Mouse (Mus musculus) hindbrain, embryonic 11.5 days (tissue): Measurements from ENCODE around the gene Gm10277. TPM values are rescaled to one million over a fixed set of nuclear protein-coding genes. Genes with fewer than 3 reads are reported as not detected.
A peak's percentile ranks its signal among the peaks of the same experiment; 100 is the strongest.

ENCODE experiments used
- ATAC-seq: fragments of 200-750 bp; cut with Nextera tagmentation; 2 replicates; pipeline ENCODE4 v1.8.0; 2017; ENCODE audit warnings: mild to moderate bottlenecking, moderate TSS enrichment, moderate library complexity; ENCODE audit not compliant: low FRiP score
- DNase-seq: peaks from one replicate; pipeline ENCODE4 v3.0.0-alpha.2; 2015; ENCODE audit warnings: low spot score
- H3K27ac ChIP-seq: fragments of 300-500 bp; sonication (generic); 2 replicates; pipeline ENCODE4 v1.5.1; 2014; ENCODE audit warnings: mild to moderate bottlenecking, low read depth, low read length
- H3K27me3 ChIP-seq: fragments of 300-500 bp; sonication (generic); 2 replicates; pipeline ENCODE4 v1.6.1; 2014; ENCODE audit warnings: mild to moderate bottlenecking, low read length, moderate library complexity, mixed read lengths; ENCODE audit not compliant: control insufficient read depth, insufficient read depth
- H3K36me3 ChIP-seq: fragments of 300-500 bp; sonication (generic); 2 replicates; pipeline ENCODE4 v1.6.1; 2014; ENCODE audit warnings: mild to moderate bottlenecking, low read length, moderate library complexity, mixed read lengths; ENCODE audit not compliant: control insufficient read depth, insufficient read depth
- H3K4me1 ChIP-seq: fragments of 300-500 bp; sonication (generic); replicated peaks from 2 replicates; pipeline ENCODE4 v1.6.1; 2014; ENCODE audit warnings: low read length, mixed read lengths; ENCODE audit not compliant: control insufficient read depth, insufficient read depth
- H3K4me2 ChIP-seq: fragments of 300-500 bp; sonication (generic); replicated peaks from 2 replicates; pipeline ENCODE4 v1.6.1; 2014; ENCODE audit warnings: mild to moderate bottlenecking, low read depth, low read length
- H3K4me3 ChIP-seq: fragments of 300-500 bp; sonication (generic); 2 replicates; pipeline ENCODE4 v1.5.1; 2014; ENCODE audit warnings: low read depth, low read length
- H3K9ac ChIP-seq: fragments of 300-500 bp; sonication (generic); 2 replicates; pipeline ENCODE4 v1.6.1; 2014; ENCODE audit warnings: low read depth, low read length
- H3K9me3 ChIP-seq: fragments of 300-500 bp; sonication (generic); 2 replicates; pipeline ENCODE4 v1.6.1; 2016; ENCODE audit warnings: low read length; ENCODE audit not compliant: control insufficient read depth
- WGBS: fragments of 180-500 bp; shearing (Covaris S2); extraction: QIAGEN DNeasy Blood & Tissue Kit; methylation state at CpG from one replicate; pipeline ENCODE4 v1.1.7; 2014; 5-methylcytosine and 5-hydroxymethylcytosine counted together
- polyA plus RNA-seq: library from polyadenylated mRNA; unstranded; fragments of >200 nt; fragmentation: Nextera tagmentation; extraction: Ambion mirVana; gene quantifications from 2 replicates; pipeline ENCODE4 v1.2.1, GENCODE M21; 2014

Gm10277 gene
- polyA plus RNA-seq, 1 experiment from 2014 or later, result 0.96 TPM

DNA sequence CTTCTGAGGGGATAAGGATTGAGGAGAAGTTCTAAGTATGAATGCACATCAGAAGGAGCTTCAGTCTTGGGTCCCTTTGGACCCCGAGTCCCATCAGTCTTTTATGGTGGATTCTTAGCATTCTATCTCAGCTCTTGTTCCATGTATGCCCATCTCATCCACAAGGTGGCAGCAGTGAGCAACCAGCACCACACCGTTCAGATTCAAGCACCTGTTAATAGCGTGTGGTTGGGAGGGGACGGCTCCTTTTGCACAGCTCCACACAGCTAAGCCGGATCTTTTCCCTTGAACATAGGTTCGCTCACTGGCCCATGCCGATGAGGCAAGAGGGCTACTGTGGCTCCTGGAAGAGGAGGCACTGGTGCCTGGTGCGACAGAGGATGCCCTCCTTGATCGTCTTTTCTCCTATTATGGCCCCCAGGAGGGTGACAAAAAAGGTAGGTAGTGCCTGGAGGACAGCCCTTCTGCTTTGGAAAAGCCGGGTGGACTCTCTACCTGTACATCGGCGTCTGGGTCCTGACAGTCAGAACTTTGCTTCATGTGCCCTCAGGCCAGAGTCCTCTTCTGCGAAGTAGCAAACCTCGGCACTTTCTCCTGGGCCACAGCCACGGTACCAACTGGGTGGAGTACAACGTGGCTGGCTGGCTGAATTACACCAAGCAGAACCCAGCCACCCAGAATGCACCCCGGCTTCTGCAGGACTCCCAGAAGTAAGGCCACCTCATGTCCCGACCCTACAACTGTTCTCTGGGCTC is 39.9 kb upstream of the Gm10277 start:
- Histone ChIP-seq H3K4me1 (peaks cover 2% of the 10 kb centered on the region; the same call in 1 of the 2 replicates), H3K27me3 (no peaks in the 10 kb centered on the region; the same call in none of the 2 replicates), H3K4me2 (no peak overlapping the region), H3K9me3 (no peaks in the 10 kb centered on the region), H3K36me3 (no peaks in the 10 kb centered on the region; the same call in 1 of the 2 replicates), H3K27ac (no peak overlapping the region), H3K9ac (no peak overlapping the region), H3K4me3 (no peak overlapping the region)
- ATAC-seq (no peak), DNase-seq (peak; percentile 86)
- WGBS, result 55% methylated on average over 18 of the region's 18 CpGs

DNA sequence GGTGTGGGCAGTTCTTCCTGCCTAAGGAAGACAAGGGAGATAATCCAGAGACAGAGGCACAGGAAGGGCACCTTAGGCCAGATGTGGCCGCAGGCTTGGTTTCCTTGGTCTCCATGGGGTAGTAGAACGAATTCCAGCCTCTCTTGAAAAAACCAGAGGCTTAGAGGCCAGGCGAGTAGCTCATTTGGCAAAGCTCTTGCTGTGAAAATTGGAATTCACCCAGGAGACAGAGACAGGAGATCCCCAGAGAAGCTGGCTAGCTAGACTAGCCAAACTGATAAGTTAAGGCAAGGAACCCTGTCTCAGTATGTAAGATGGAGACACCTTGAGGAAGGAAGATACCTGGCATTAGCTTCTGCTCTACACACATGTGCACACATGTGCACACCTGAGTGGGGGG is 38.8 kb upstream of the Gm10277 start:
- Histone ChIP-seq H3K4me2 (no peak overlapping the region), H3K9ac (no peak overlapping the region), H3K4me1 (peaks cover 2% of the 10 kb centered on the region; the same call in 1 of the 2 replicates), H3K27me3 (no peaks in the 10 kb centered on the region; the same call in none of the 2 replicates), H3K36me3 (no peaks in the 10 kb centered on the region; the same call in 1 of the 2 replicates), H3K4me3 (no peak overlapping the region), H3K9me3 (no peaks in the 10 kb centered on the region), H3K27ac (no peak overlapping the region; the same call in 1 of the 2 replicates)
- DNase-seq (no peak), ATAC-seq (no peak)
- WGBS, result 64% methylated on average over 3 of the region's 3 CpGs

DNA sequence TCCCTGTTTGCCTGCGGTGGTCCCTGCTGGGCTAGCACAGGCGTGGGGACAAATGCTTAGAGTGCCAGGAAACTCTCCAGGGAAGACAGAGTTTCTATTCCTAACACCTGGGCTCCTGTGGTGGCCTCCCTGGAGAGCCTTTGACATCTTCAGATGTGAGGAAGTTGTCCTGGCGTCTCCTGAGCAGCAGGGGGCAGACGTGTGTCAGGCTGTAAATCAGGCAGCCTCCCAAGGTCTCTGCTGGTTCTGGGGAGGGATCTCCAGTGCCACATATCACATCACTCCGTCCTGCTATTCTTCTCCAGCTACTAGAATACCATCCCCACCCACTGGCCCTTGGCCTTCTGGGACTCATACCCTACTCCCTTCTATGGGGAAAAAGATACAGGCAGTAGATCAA is 38.3 kb upstream of the Gm10277 start:
- H3K27me3 ChIP-seq, result no peaks in the 10 kb centered on the region; the same call in none of the 2 replicates
- H3K9ac ChIP-seq, result no peak overlapping the region
- no peaks in the 10 kb centered on the region; the same call in 1 of the 2 replicates for H3K36me3 ChIP-seq
- no peaks in the 10 kb centered on the region for H3K9me3 ChIP-seq
- no peak overlapping the region for H3K4me2 ChIP-seq
- H3K4me3 ChIP-seq, result no peak overlapping the region
- 3% methylated on average over 5 of the region's 5 CpGs for WGBS
- peak; percentile 78 for DNase-seq
- H3K27ac ChIP-seq, result no peak overlapping the region
- no peak for ATAC-seq
- H3K4me1 ChIP-seq, result peaks cover 2% of the 10 kb centered on the region; the same call in 1 of the 2 replicates

DNA sequence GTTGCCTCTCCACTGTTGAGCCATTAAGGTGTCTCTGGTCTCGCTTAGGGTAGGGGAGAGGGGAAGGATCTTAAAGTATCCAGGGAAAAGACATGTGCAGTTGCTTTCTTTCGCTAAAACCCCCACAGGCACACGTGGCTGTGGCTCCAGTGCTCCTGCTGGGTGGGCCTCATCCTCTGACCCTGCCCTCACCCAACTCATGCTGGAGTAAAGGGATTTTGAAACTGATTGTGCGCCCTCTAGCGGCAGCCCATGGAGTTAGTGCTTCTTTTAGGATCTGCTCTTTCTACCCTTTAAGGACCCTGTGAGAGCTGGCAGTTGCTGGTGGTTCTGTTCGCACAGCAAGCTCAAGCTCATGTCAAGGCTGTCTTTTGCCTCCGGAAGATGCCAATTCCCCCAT is 35.2 kb upstream of the Gm10277 start:
- no peaks in the 10 kb centered on the region; the same call in 1 of the 2 replicates for H3K27me3 ChIP-seq
- no peak overlapping the region for H3K27ac ChIP-seq
- H3K4me2 ChIP-seq, result no peak overlapping the region
- 18% methylated on average over 7 of the region's 7 CpGs for WGBS
- ATAC-seq (no peak), DNase-seq (peak; percentile 87)
- no peaks in the 10 kb centered on the region for H3K9me3 ChIP-seq
- H3K36me3 ChIP-seq, result no peaks in the 10 kb centered on the region
- no peak overlapping the region for H3K4me3 ChIP-seq
- H3K4me1 ChIP-seq, result no peaks in the 10 kb centered on the region
- no peak overlapping the region for H3K9ac ChIP-seq

DNA sequence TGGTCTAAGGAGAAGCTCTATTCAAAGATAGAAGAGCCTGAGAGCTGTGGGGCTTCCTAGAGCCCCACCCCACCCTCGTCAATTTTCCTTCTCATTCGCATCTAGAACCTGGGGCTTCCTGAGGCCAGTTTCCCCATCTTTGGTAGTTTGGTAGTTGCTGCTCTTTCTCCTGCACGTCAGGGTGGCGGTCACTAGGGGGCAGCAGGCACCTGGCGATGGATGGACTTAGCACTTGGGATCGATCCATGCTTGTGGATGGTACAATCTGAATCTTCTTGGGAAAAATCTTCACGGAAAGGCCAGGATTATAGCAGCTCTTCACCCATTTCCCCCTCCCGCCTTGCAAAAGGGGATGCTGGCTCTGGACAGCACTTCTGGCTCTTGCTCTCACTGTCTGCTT is 34.1 kb upstream of the Gm10277 start:
- WGBS, result 19% methylated on average over 8 of the region's 8 CpGs
- no peaks in the 10 kb centered on the region for H3K36me3 ChIP-seq
- H3K4me3 ChIP-seq, result no peak overlapping the region
- H3K27ac ChIP-seq, result no peak overlapping the region
- DNase-seq (peak; percentile 78), ATAC-seq (no peak)
- no peaks in the 10 kb centered on the region for H3K9me3 ChIP-seq
- no peak overlapping the region for H3K4me2 ChIP-seq
- no peaks in the 10 kb centered on the region; the same call in 1 of the 2 replicates for H3K27me3 ChIP-seq
- no peaks in the 10 kb centered on the region for H3K4me1 ChIP-seq
- H3K9ac ChIP-seq, result no peak overlapping the region

DNA sequence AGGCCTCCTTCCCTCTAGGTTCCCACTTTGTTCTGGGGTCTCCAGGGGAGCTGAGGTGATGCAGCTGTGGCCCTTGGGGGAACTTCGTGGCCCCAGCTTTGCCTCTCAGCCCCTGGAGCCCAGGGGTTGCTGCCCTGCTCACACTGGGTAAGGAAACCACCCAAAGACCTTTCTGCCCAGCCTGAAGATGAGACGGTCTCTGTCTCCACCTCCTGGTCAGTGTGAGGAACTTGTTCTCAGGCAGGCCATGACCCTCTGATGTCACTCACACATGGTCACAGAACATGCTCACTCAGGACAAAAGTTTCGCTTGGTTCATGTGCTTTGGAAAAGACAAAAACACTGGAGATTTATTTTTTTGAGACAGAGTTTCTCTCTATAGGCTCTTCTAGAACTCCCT is 28.5 kb upstream of the Gm10277 start:
- DNase-seq (peak; percentile 70), ATAC-seq (peak; percentile 53; the same call in 1 of the 2 replicates)
- H3K27me3 ChIP-seq, result no peaks in the 10 kb centered on the region
- WGBS, result 23% methylated on average over 3 of the region's 3 CpGs
- no peak overlapping the region for H3K4me3 ChIP-seq
- H3K36me3 ChIP-seq, result no peaks in the 10 kb centered on the region
- H3K9me3 ChIP-seq, result no peaks in the 10 kb centered on the region
- H3K9ac ChIP-seq, result no peak overlapping the region
- H3K4me1 ChIP-seq, result no peaks in the 10 kb centered on the region
- H3K4me2 ChIP-seq, result no peak overlapping the region
- H3K27ac ChIP-seq, result no peak overlapping the region

DNA sequence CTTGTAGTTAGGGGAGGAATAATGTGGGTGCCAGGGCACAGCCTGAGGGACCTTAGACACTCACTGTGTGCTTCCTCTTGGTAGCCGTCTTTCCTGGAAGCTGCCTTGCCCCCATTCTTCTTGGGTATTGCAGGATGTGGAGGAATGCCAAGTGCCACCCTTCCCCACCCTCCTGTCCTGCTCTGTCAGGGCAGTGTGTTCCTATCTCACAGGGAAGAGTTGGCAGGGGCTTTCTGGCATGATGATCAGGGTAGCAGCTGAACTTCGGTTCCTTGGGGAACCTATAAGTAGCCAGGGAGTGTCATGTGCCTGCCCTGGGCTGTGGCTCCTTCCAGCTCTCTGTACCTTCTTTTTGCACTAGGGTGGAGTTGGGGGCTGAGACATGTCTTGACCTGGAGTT is 26.4 kb upstream of the Gm10277 start:
- no peak overlapping the region for H3K4me3 ChIP-seq
- H3K4me2 ChIP-seq, result no peak overlapping the region
- H3K27me3 ChIP-seq, result no peaks in the 10 kb centered on the region
- ATAC-seq (no peak), DNase-seq (no peak)
- no peaks in the 10 kb centered on the region for H3K4me1 ChIP-seq
- no peak overlapping the region for H3K9ac ChIP-seq
- 86% methylated on average over 2 of the region's 2 CpGs for WGBS
- H3K27ac ChIP-seq, result no peak overlapping the region
- H3K9me3 ChIP-seq, result no peaks in the 10 kb centered on the region
- H3K36me3 ChIP-seq, result no peaks in the 10 kb centered on the region

DNA sequence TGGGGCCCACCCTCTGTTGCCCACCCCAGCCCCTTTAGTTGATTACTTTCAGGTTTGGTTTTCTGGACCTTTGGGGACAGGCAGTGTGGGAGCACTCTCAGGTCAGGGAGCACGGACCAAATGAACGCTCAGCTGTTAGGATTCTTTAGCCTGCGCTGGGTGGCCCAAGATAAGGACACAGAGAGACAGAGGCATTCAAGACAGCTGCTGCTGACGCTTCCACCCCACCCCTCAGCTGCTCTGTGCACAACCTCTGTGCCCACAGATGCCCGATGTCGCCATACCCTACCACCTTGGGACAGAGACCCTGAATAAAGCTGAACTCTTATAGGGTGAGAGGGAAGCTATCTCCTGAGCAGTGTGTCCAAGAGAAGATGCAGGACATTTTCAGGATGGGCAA is 22.5 kb upstream of the Gm10277 start:
- no peak overlapping the region for H3K9ac ChIP-seq
- H3K27me3 ChIP-seq, result no peaks in the 10 kb centered on the region
- no peaks in the 10 kb centered on the region for H3K4me1 ChIP-seq
- no peaks in the 10 kb centered on the region for H3K9me3 ChIP-seq
- H3K36me3 ChIP-seq, result no peaks in the 10 kb centered on the region
- H3K4me3 ChIP-seq, result no peak overlapping the region
- DNase-seq (no peak), ATAC-seq (no peak)
- no peak overlapping the region for H3K4me2 ChIP-seq
- WGBS, result 92% methylated on average over 6 of the region's 6 CpGs
- H3K27ac ChIP-seq, result no peak overlapping the region

DNA sequence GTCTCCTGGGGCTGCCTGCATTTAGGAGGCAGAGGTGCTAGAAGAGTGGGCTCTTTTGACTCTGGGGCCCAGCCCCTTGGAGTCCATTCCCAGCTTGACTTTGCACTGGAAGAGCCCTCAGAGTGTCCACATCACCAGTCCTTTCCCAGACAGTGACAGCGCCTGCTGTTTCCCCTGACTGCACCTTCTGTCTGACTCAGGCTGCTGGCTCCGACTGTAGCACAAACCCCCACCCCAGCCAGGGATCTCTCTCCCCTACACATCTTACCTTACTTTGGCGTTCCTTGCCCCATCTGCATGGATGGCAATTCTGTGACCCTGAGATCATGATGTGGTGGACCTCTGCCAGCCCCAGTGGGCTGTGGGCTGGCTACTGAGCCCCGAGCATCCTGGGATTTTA is 21.7 kb upstream of the Gm10277 start:
- Histone ChIP-seq H3K9ac (no peak overlapping the region), H3K27ac (no peak overlapping the region), H3K27me3 (no peaks in the 10 kb centered on the region), H3K4me3 (no peak overlapping the region), H3K9me3 (no peaks in the 10 kb centered on the region), H3K4me2 (no peak overlapping the region), H3K36me3 (no peaks in the 10 kb centered on the region), H3K4me1 (no peaks in the 10 kb centered on the region)
- 68% methylated on average over 4 of the region's 4 CpGs for WGBS
- DNase-seq, result no peak
- ATAC-seq, result no peak
